Mouse (Mus musculus): ENCODE measurements around the gene Orm3. TPM values are rescaled to one million over a fixed set of nuclear protein-coding genes. Genes with fewer than 3 reads are reported as not detected.

Orm3 gene
- not detected for total RNA-seq (2021)
- long read RNA-seq, experiment 1: 0 reads
- long read RNA-seq, experiment 2: 0 reads

- no peak for DNase-seq (ENCODE audit: low spot score)
Measured at GRCm38 (mm10) chr4:63355877-63356665, at the start of gene Orm3. TSS of gene Orm3 (plus strand) at chr4:63356162.

GRCm38 (mm10) chr4:63307175-63308062 is 48.5 kb upstream of the Orm3 start:
- DNase-seq (ENCODE audit: low spot score): peak; percentile 85

GRCm38 (mm10) chr4:63308316-63308715 is 47.6 kb upstream of the Orm3 start:
- peak; percentile 86 for DNase-seq (ENCODE audit: low spot score)

GRCm38 (mm10) chr4:63310247-63310855 is 45.6 kb upstream of the Orm3 start:
- peak; percentile 76 for DNase-seq (ENCODE audit: low spot score)

GRCm38 (mm10) chr4:63311426-63311825 is 44.5 kb upstream of the Orm3 start:
- no peak for DNase-seq (ENCODE audit: low spot score)

- DNase-seq (ENCODE audit: low spot score): no peak
Measured at GRCm38 (mm10) chr4:63314063-63314462, 41.9 kb upstream of the Orm3 start.

- DNase-seq (ENCODE audit: low spot score): peak; percentile 62
Measured at GRCm38 (mm10) chr4:63316076-63316746, 39.8 kb upstream of the Orm3 start.

GRCm38 (mm10) chr4:63319566-63319965 is 36.4 kb upstream of the Orm3 start:
- peak; percentile 60 for DNase-seq (ENCODE audit: low spot score)

GRCm38 (mm10) chr4:63323275-63323815 is 32.6 kb upstream of the Orm3 start:
- no peak for DNase-seq (ENCODE audit: low spot score)

GRCm38 (mm10) chr4:63333403-63333802 is 22.6 kb upstream of the Orm3 start:
- no peak for DNase-seq (ENCODE audit: low spot score)

GRCm38 (mm10) chr4:63338414-63339076 is 17.4 kb upstream of the Orm3 start:
- DNase-seq (ENCODE audit: low spot score): peak; percentile 58

GRCm38 (mm10) chr4:63342491-63342890 is 13.5 kb upstream of the Orm3 start:
- no peak for DNase-seq (ENCODE audit: low spot score)

- no peak for DNase-seq (ENCODE audit: low spot score)
Measured at GRCm38 (mm10) chr4:63343608-63344007, 12.4 kb upstream of the Orm3 start.

GRCm38 (mm10) chr4:63344295-63344694 is 11.7 kb upstream of the Orm3 start, which contains the start of gene Orm1:
TSS of gene Orm1 (plus strand) at chr4:63344560.
- DNase-seq (ENCODE audit: low spot score): no peak

- DNase-seq (ENCODE audit: low spot score): no peak
Measured at GRCm38 (mm10) chr4:63345261-63345660, 10.7 kb upstream of the Orm3 start.

- no peak for DNase-seq (ENCODE audit: low spot score)
Measured at GRCm38 (mm10) chr4:63346659-63347058, 9.3 kb upstream of the Orm3 start.

GRCm38 (mm10) chr4:63348524-63348923 is 7.4 kb upstream of the Orm3 start:
- no peak for DNase-seq (ENCODE audit: low spot score)

- DNase-seq (ENCODE audit: low spot score): peak; percentile 52
Measured at GRCm38 (mm10) chr4:63356981-63357570, 1.1 kb downstream of the Orm3 start.

GRCm38 (mm10) chr4:63359861-63360260 is 3.9 kb downstream of the Orm3 start:
- DNase-seq (ENCODE audit: low spot score): no peak

- peak; percentile 25 for DNase-seq (ENCODE audit: low spot score)
Measured at GRCm38 (mm10) chr4:63362150-63362549, 6.2 kb downstream of the Orm3 start, which contains the start of gene Orm2. TSS of gene Orm2 (plus strand) at chr4:63362449.
